18 mouse cellular contexts compared by ENCODE assay signal in genomic region chr15:99698533-99699085, GRCm38 (mm10). TPM values are rescaled to one million over a fixed set of nuclear protein-coding genes. Genes with fewer than 3 reads are reported as not detected.
DNase-seq lines count a peak whose midpoint lies in the region; ATAC-seq and TF ChIP-seq lines count a peak whose summit lies in the region.
"Had no signal": no experiment of that assay in that cellular context is flagged by ENCODE, and none has a peak within 500 bp of the region (broad histone marks: within the 10 kb centered on the region; RNA-seq: fewer than 3 reads in every experiment).

No protein-coding gene starts in this region.

- WGBS in heart, embryonic 12.5 days: 27% methylated on average over 20 of the region's 20 CpGs
- WGBS in stomach, embryonic 16.5 days: 28% methylated on average over 20 of the region's 20 CpGs
- 32% methylated on average over 20 of the region's 20 CpGs for WGBS in stomach, postnatal 0 days
- WGBS in embryonic facial prominence, embryonic 12.5 days: 34% methylated on average over 20 of the region's 20 CpGs

- ATAC-seq in heart, embryonic 12.5 days (ENCODE audit: insufficient number of reproducible peaks, low FRiP score): no peak
- no peak for ATAC-seq in stomach, embryonic 16.5 days (ENCODE audit: insufficient read depth, low FRiP score)
- ATAC-seq in stomach, postnatal 0 days (ENCODE audit: low FRiP score, low TSS enrichment): no peak
- ATAC-seq in embryonic facial prominence, embryonic 12.5 days (ENCODE audit: insufficient number of reproducible peaks, insufficient read depth, low FRiP score, low TSS enrichment): no peak

- H3K4me2 ChIP-seq in heart, embryonic 12.5 days: peak overlapping the region; percentile 28; the same call in 1 of the 2 replicates
- H3K4me2 ChIP-seq in stomach, embryonic 16.5 days (ENCODE audit: low read depth, low read length): no peak overlapping the region
- H3K4me2 ChIP-seq in stomach, postnatal 0 days (replicated peaks; ENCODE audit: low read depth): no peak overlapping the region
- H3K4me2 ChIP-seq in embryonic facial prominence, embryonic 12.5 days (replicated peaks): 0 out of 2 replicates have a peak overlapping the region, but pooled peaks have one; percentile 3
- H3K4me2 ChIP-seq: heart, embryonic 15.5 days; liver, embryonic 11.5 days; stomach, embryonic 15.5 days had no signal

- peaks cover 37% of the 10 kb centered on the region for H3K4me1 ChIP-seq in heart, embryonic 12.5 days (replicated peaks)
- H3K4me1 ChIP-seq in stomach, embryonic 16.5 days (ENCODE audit: control insufficient read depth, insufficient read depth, low read length): peaks cover 21% of the 10 kb centered on the region
- H3K4me1 ChIP-seq in stomach, postnatal 0 days (replicated peaks; ENCODE audit: control insufficient read depth, insufficient read depth): no peaks in the 10 kb centered on the region
- H3K4me1 ChIP-seq in embryonic facial prominence, embryonic 12.5 days: peaks cover 9% of the 10 kb centered on the region

- TF ChIP-seq CTCF in stomach, postnatal 0 days (IDR thresholded peaks at IDR 0.05; ENCODE audit: low read depth): no peak

- no peak for TF ChIP-seq EP300 in stomach, postnatal 0 days (optimal IDR thresholded peaks at IDR 0.05)

- peaks cover 24% of the 10 kb centered on the region for H3K27me3 ChIP-seq in heart, embryonic 12.5 days (replicated peaks)
- no peaks in the 10 kb centered on the region for H3K27me3 ChIP-seq in stomach, embryonic 16.5 days (ENCODE audit: control insufficient read depth, insufficient read depth, low read length)
- no peaks in the 10 kb centered on the region for H3K27me3 ChIP-seq in stomach, postnatal 0 days (ENCODE audit: control insufficient read depth, insufficient read depth, low read length)
- 0 out of 2 replicates have a peak, but pooled peaks cover 5% of the 10 kb centered on the region for H3K27me3 ChIP-seq in embryonic facial prominence, embryonic 12.5 days

- intact Hi-C loops in heart, postnatal 36 days (cut with DNase I): no loop called here

- H3K9me3 ChIP-seq in heart, embryonic 12.5 days (replicated peaks): no peaks in the 10 kb centered on the region
- no peaks in the 10 kb centered on the region for H3K9me3 ChIP-seq in stomach, embryonic 16.5 days (replicated peaks; ENCODE audit: control insufficient read depth, low read length)
- no peaks in the 10 kb centered on the region for H3K9me3 ChIP-seq in stomach, postnatal 0 days (ENCODE audit: control insufficient read depth, low read length)
- H3K9me3 ChIP-seq in embryonic facial prominence, embryonic 12.5 days: no peaks in the 10 kb centered on the region
- H3K9me3 ChIP-seq: heart, embryonic 15.5 days; stomach, embryonic 15.5 days had no signal

- H3K4me3 ChIP-seq in heart, embryonic 12.5 days: no peak overlapping the region
- no peak overlapping the region for H3K4me3 ChIP-seq in stomach, embryonic 16.5 days (replicated peaks; ENCODE audit: low read length)
- no peak overlapping the region for H3K4me3 ChIP-seq in stomach, postnatal 0 days (ENCODE audit: low read depth, low read length)
- H3K4me3 ChIP-seq in embryonic facial prominence, embryonic 12.5 days: no peak overlapping the region
- H3K4me3 ChIP-seq: heart, embryonic 15.5 days; stomach, embryonic 15.5 days had no signal

- peaks cover 2% of the 10 kb centered on the region; the same call in 1 of the 2 replicates for H3K36me3 ChIP-seq in heart, embryonic 12.5 days
- no peaks in the 10 kb centered on the region for H3K36me3 ChIP-seq in stomach, embryonic 16.5 days (ENCODE audit: control insufficient read depth, insufficient read depth, low read length)
- no peaks in the 10 kb centered on the region for H3K36me3 ChIP-seq in stomach, postnatal 0 days (ENCODE audit: control insufficient read depth, insufficient read depth, low read length)
- H3K36me3 ChIP-seq in embryonic facial prominence, embryonic 12.5 days: peaks cover 5% of the 10 kb centered on the region; the same call in 1 of the 2 replicates
- H3K36me3 ChIP-seq: heart, embryonic 15.5 days; stomach, embryonic 15.5 days had no signal

- DNase-seq in heart, postnatal 36 days: no peak
- no peak for DNase-seq in stomach, postnatal 0 days (ENCODE audit: low spot score)
- DNase-seq in telencephalon, adult 2 months (ENCODE audit: low read depth, low spot score): peak; percentile 43
- DNase-seq in kidney, postnatal 10 days: no peak
- DNase-seq in right cerebral cortex, postnatal 14 days: no peak
- DNase-seq: adrenal gland, postnatal 14 days; cerebellum, adult 18-20 months; kidney, adult 18-20 months; layer of hippocampus, postnatal 36 days; lung, postnatal 10 days; retina, postnatal 1 day had no signal

- no peak overlapping the region for H3K9ac ChIP-seq in heart, embryonic 12.5 days
- H3K9ac ChIP-seq in stomach, embryonic 16.5 days (ENCODE audit: low read length): peak overlapping the region; percentile 8; the same call in 1 of the 2 replicates
- H3K9ac ChIP-seq in stomach, postnatal 0 days (ENCODE audit: low read length): no peak overlapping the region
- no peak overlapping the region for H3K9ac ChIP-seq in embryonic facial prominence, embryonic 12.5 days
- H3K9ac ChIP-seq: heart, embryonic 15.5 days; stomach, embryonic 15.5 days had no signal

- H3K27ac ChIP-seq in heart, embryonic 12.5 days (ENCODE audit: poor library complexity, severe bottlenecking): no peak overlapping the region
- no peak overlapping the region for H3K27ac ChIP-seq in stomach, embryonic 16.5 days (ENCODE audit: low read length)
- H3K27ac ChIP-seq in stomach, postnatal 0 days (replicated peaks): no peak overlapping the region
- H3K27ac ChIP-seq in embryonic facial prominence, embryonic 12.5 days: no peak overlapping the region
- H3K27ac ChIP-seq: heart, embryonic 15.5 days; stomach, embryonic 15.5 days had no signal

RNA-seq across cellular contexts. Expression of gene Smarcd1, which starts 3.3 kb away (rescaled TPM):
- 25.5 and 29.3 TPM in 2 replicates for polyA plus RNA-seq in heart, embryonic 12.5 days (2016; fragmentation: Nextera tagmentation; extraction: Ambion mirVana)
- total RNA-seq in heart, postnatal 36 days (2021): 10 to 100 TPM; 18.7 to 22.1 TPM
- polyA plus RNA-seq in stomach, embryonic 16.5 days (2015; fragmentation: Nextera tagmentation; extraction: Ambion mirVana): 17.0 and 20.9 TPM in 2 replicates
- polyA plus RNA-seq in stomach, postnatal 0 days (2015; fragmentation: Nextera tagmentation; extraction: Ambion mirVana): 10.9 and 11.6 TPM in 2 replicates
- 67.4 and 80.2 TPM in 2 replicates for polyA plus RNA-seq in embryonic facial prominence, embryonic 12.5 days (2016; fragmentation: Nextera tagmentation; extraction: Ambion mirVana)

RNA-seq across cellular contexts. Expression of gene Gm17349, which starts 6.7 kb away (rescaled TPM):
- not detected in 2 replicates for polyA plus RNA-seq in heart, embryonic 12.5 days (2016; fragmentation: Nextera tagmentation; extraction: Ambion mirVana)
- 1 to 10 TPM; 1.8 to 2.4 TPM for total RNA-seq in heart, postnatal 36 days (2021)
- not detected in 2 replicates for polyA plus RNA-seq in stomach, embryonic 16.5 days (2015; fragmentation: Nextera tagmentation; extraction: Ambion mirVana)
- 1.0 and 2.5 TPM in 2 replicates for polyA plus RNA-seq in stomach, postnatal 0 days (2015; fragmentation: Nextera tagmentation; extraction: Ambion mirVana)
- not detected in 2 replicates for polyA plus RNA-seq in embryonic facial prominence, embryonic 12.5 days (2016; fragmentation: Nextera tagmentation; extraction: Ambion mirVana)
- polyA plus RNA-seq: embryonic facial prominence, embryonic 14.5 days; heart, embryonic 15.5 days; liver, embryonic 11.5 days; stomach, embryonic 15.5 days had no signal

RNA-seq across cellular contexts. Expression of gene Gpd1, which starts 18.7 kb away (rescaled TPM):
- polyA plus RNA-seq in heart, embryonic 12.5 days (2016; fragmentation: Nextera tagmentation; extraction: Ambion mirVana): 0.77 and 1.1 TPM in 2 replicates
- 10 to 100 TPM; 61.0 to 62.5 TPM for total RNA-seq in heart, postnatal 36 days (2021)
- polyA plus RNA-seq in stomach, embryonic 16.5 days (2015; fragmentation: Nextera tagmentation; extraction: Ambion mirVana): 7.4 and 9.2 TPM in 2 replicates
- polyA plus RNA-seq in stomach, postnatal 0 days (2015; fragmentation: Nextera tagmentation; extraction: Ambion mirVana): 6.8 and 7.9 TPM in 2 replicates
- 0.34 and 0.54 TPM in 2 replicates for polyA plus RNA-seq in embryonic facial prominence, embryonic 12.5 days (2016; fragmentation: Nextera tagmentation; extraction: Ambion mirVana)

RNA-seq across cellular contexts. Expression of gene Cox14, which starts 26.8 kb away (rescaled TPM):
- polyA plus RNA-seq in heart, embryonic 12.5 days (2016; fragmentation: Nextera tagmentation; extraction: Ambion mirVana): 168 and 170 TPM in 2 replicates
- 100 to 1,000 TPM; 218 to 222 TPM for total RNA-seq in heart, postnatal 36 days (2021)
- polyA plus RNA-seq in stomach, embryonic 16.5 days (2015; fragmentation: Nextera tagmentation; extraction: Ambion mirVana): 171 and 173 TPM in 2 replicates
- polyA plus RNA-seq in stomach, postnatal 0 days (2015; fragmentation: Nextera tagmentation; extraction: Ambion mirVana): 199 and 206 TPM in 2 replicates
- polyA plus RNA-seq in embryonic facial prominence, embryonic 12.5 days (2016; fragmentation: Nextera tagmentation; extraction: Ambion mirVana): 148 and 161 TPM in 2 replicates

RNA-seq across cellular contexts. Expression of gene Asic1, which starts 28.4 kb away (rescaled TPM):
- polyA plus RNA-seq in heart, embryonic 12.5 days (2016; fragmentation: Nextera tagmentation; extraction: Ambion mirVana): 2.6 and 3.2 TPM in 2 replicates
- under 1 TPM; 0.22 to 0.35 TPM for total RNA-seq in heart, postnatal 36 days (2021)
- 0.89 and 0.92 TPM in 2 replicates for polyA plus RNA-seq in stomach, embryonic 16.5 days (2015; fragmentation: Nextera tagmentation; extraction: Ambion mirVana)
- polyA plus RNA-seq in stomach, postnatal 0 days (2015; fragmentation: Nextera tagmentation; extraction: Ambion mirVana): 1.0 and 1.2 TPM in 2 replicates
- polyA plus RNA-seq in embryonic facial prominence, embryonic 12.5 days (2016; fragmentation: Nextera tagmentation; extraction: Ambion mirVana): 6.2 and 6.7 TPM in 2 replicates

Comparison
In these comparisons a context has a peak if more than half of its experiments do, and no peak if none do; other contexts are left out.
1. H3K4me2 ChIP-seq: peak in heart, embryonic 12.5 days (single experiment) and embryonic facial prominence, embryonic 12.5 days (single experiment); none in stomach, embryonic 16.5 days (single experiment) and stomach, postnatal 0 days (single experiment).